Mouse (Mus musculus): ENCODE data around the gene Epb41l2. TPM values are rescaled to one million over a fixed set of nuclear protein-coding genes. Genes with fewer than 3 reads are reported as not detected.

Gene Epb41l2
- polyA plus RNA-seq, 1 experiment, result 47.5 TPM

- WGBS, result 92% methylated on average over 4 of the region's 4 CpGs
- H3K27me3 ChIP-seq (ENCODE audit: control insufficient read depth, insufficient read depth, low read length), result no peaks in the 10 kb centered on the region
- TF ChIP-seq CTCF (IDR thresholded peaks at IDR 0.05; ENCODE audit: borderline replicate concordance, control insufficient read depth, extremely low read depth, insufficient read depth, low read length, poor library complexity) (no peak), POLR2A (IDR thresholded peaks at IDR 0.05; ENCODE audit: control insufficient read depth, extremely low read depth, insufficient read depth, low read length, poor library complexity) (no peak)
- peaks cover 11% of the 10 kb centered on the region for H3K36me3 ChIP-seq (ENCODE audit: control insufficient read depth, insufficient read depth, low read length)
- H3K4me1 ChIP-seq (replicated peaks; ENCODE audit: control insufficient read depth, insufficient read depth, low read length), result peaks cover 6% of the 10 kb centered on the region; the same call in 1 of the 2 replicates
- no peak overlapping the region for H3K4me3 ChIP-seq (ENCODE audit: control insufficient read depth, insufficient read depth, low read length)
- no peak for DNase-seq
- no peak overlapping the region for H3K27ac ChIP-seq (ENCODE audit: control insufficient read depth, insufficient read depth, low read length)
These were observed 89.1 kb downstream of the Epb41l2 start for GRCm38 (mm10) chr10:25448676-25449075.

- peaks cover 6% of the 10 kb centered on the region; the same call in 1 of the 2 replicates for H3K4me1 ChIP-seq (replicated peaks; ENCODE audit: control insufficient read depth, insufficient read depth, low read length)
- no peak overlapping the region for H3K27ac ChIP-seq (ENCODE audit: control insufficient read depth, insufficient read depth, low read length)
- no peak for DNase-seq
- TF ChIP-seq CTCF (IDR thresholded peaks at IDR 0.05; ENCODE audit: borderline replicate concordance, control insufficient read depth, extremely low read depth, insufficient read depth, low read length, poor library complexity) (no peak), POLR2A (IDR thresholded peaks at IDR 0.05; ENCODE audit: control insufficient read depth, extremely low read depth, insufficient read depth, low read length, poor library complexity) (no peak)
- H3K36me3 ChIP-seq (ENCODE audit: control insufficient read depth, insufficient read depth, low read length), result peaks cover 3% of the 10 kb centered on the region
- WGBS, result 59% methylated on average over 11 of the region's 11 CpGs
- H3K27me3 ChIP-seq (ENCODE audit: control insufficient read depth, insufficient read depth, low read length), result no peaks in the 10 kb centered on the region
- H3K4me3 ChIP-seq (ENCODE audit: control insufficient read depth, insufficient read depth, low read length), result no peak overlapping the region
These were observed 89.9 kb downstream of the Epb41l2 start for GRCm38 (mm10) chr10:25449312-25450020.

GRCm38 (mm10) chr10:25453150-25453549 lies 93.6 kb downstream of the Epb41l2 start:
- H3K4me3 ChIP-seq (ENCODE audit: control insufficient read depth, insufficient read depth, low read length), result no peak overlapping the region
- no peak for DNase-seq
- no peak for TF ChIP-seq POLR2A (IDR thresholded peaks at IDR 0.05; ENCODE audit: control insufficient read depth, extremely low read depth, insufficient read depth, low read length, poor library complexity)
- no peak for TF ChIP-seq CTCF (IDR thresholded peaks at IDR 0.05; ENCODE audit: borderline replicate concordance, control insufficient read depth, extremely low read depth, insufficient read depth, low read length, poor library complexity)
- H3K36me3 ChIP-seq (ENCODE audit: control insufficient read depth, insufficient read depth, low read length), result no peaks in the 10 kb centered on the region
- H3K27ac ChIP-seq (ENCODE audit: control insufficient read depth, insufficient read depth, low read length), result peak overlapping the region; percentile 24; the same call in 1 of the 2 replicates
- no peaks in the 10 kb centered on the region for H3K27me3 ChIP-seq (ENCODE audit: control insufficient read depth, insufficient read depth, low read length)
- peaks cover 11% of the 10 kb centered on the region for H3K4me1 ChIP-seq (replicated peaks; ENCODE audit: control insufficient read depth, insufficient read depth, low read length)
- WGBS, result 89% methylated on average over 9 of the region's 9 CpGs

- Histone ChIP-seq H3K36me3 (ENCODE audit: control insufficient read depth, insufficient read depth, low read length) (no peaks in the 10 kb centered on the region), H3K27ac (ENCODE audit: control insufficient read depth, insufficient read depth, low read length) (no peak overlapping the region), H3K4me3 (ENCODE audit: control insufficient read depth, insufficient read depth, low read length) (no peak overlapping the region), H3K27me3 (ENCODE audit: control insufficient read depth, insufficient read depth, low read length) (no peaks in the 10 kb centered on the region), H3K4me1 (replicated peaks; ENCODE audit: control insufficient read depth, insufficient read depth, low read length) (peaks cover 11% of the 10 kb centered on the region)
- TF ChIP-seq POLR2A (IDR thresholded peaks at IDR 0.05; ENCODE audit: control insufficient read depth, extremely low read depth, insufficient read depth, low read length, poor library complexity) (no peak), CTCF (IDR thresholded peaks at IDR 0.05; ENCODE audit: borderline replicate concordance, control insufficient read depth, extremely low read depth, insufficient read depth, low read length, poor library complexity) (no peak)
- DNase-seq, result no peak
- WGBS, result 97% methylated on average over 10 of the region's 10 CpGs
These were observed 94.2 kb downstream of the Epb41l2 start for GRCm38 (mm10) chr10:25453772-25454171.

- no peak for TF ChIP-seq POLR2A (IDR thresholded peaks at IDR 0.05; ENCODE audit: control insufficient read depth, extremely low read depth, insufficient read depth, low read length, poor library complexity)
- no peak for TF ChIP-seq CTCF (IDR thresholded peaks at IDR 0.05; ENCODE audit: borderline replicate concordance, control insufficient read depth, extremely low read depth, insufficient read depth, low read length, poor library complexity)
- no peak overlapping the region for H3K4me3 ChIP-seq (ENCODE audit: control insufficient read depth, insufficient read depth, low read length)
- 7% methylated on average over 6 of the region's 6 CpGs for WGBS
- peak; percentile 43 for DNase-seq
- H3K36me3 ChIP-seq (ENCODE audit: control insufficient read depth, insufficient read depth, low read length), result no peaks in the 10 kb centered on the region
- H3K27me3 ChIP-seq (ENCODE audit: control insufficient read depth, insufficient read depth, low read length), result no peaks in the 10 kb centered on the region
- H3K27ac ChIP-seq (ENCODE audit: control insufficient read depth, insufficient read depth, low read length), result peak overlapping the region; percentile 70
- H3K4me1 ChIP-seq (replicated peaks; ENCODE audit: control insufficient read depth, insufficient read depth, low read length), result peaks cover 8% of the 10 kb centered on the region
These were observed 97.5 kb downstream of the Epb41l2 start for GRCm38 (mm10) chr10:25457118-25457517.

GRCm38 (mm10) chr10:25457996-25458395 lies 98.4 kb downstream of the Epb41l2 start:
- Histone ChIP-seq H3K4me3 (ENCODE audit: control insufficient read depth, insufficient read depth, low read length) (no peak overlapping the region), H3K36me3 (ENCODE audit: control insufficient read depth, insufficient read depth, low read length) (no peaks in the 10 kb centered on the region), H3K4me1 (replicated peaks; ENCODE audit: control insufficient read depth, insufficient read depth, low read length) (peaks cover 8% of the 10 kb centered on the region), H3K27me3 (ENCODE audit: control insufficient read depth, insufficient read depth, low read length) (no peaks in the 10 kb centered on the region), H3K27ac (ENCODE audit: control insufficient read depth, insufficient read depth, low read length) (no peak overlapping the region)
- 95% methylated on average over 4 of the region's 4 CpGs for WGBS
- DNase-seq, result no peak
- TF ChIP-seq POLR2A (IDR thresholded peaks at IDR 0.05; ENCODE audit: control insufficient read depth, extremely low read depth, insufficient read depth, low read length, poor library complexity) (no peak), CTCF (IDR thresholded peaks at IDR 0.05; ENCODE audit: borderline replicate concordance, control insufficient read depth, extremely low read depth, insufficient read depth, low read length, poor library complexity) (no peak)
